Mouse (Mus musculus): ENCODE measurements around the gene Emg1.
"Not testable (repeated sequence)": the region's sequence is repeated elsewhere in the genome, so short reads cannot be mapped to it uniquely, and the experiment has no call there.

The Emg1 gene

DNA sequence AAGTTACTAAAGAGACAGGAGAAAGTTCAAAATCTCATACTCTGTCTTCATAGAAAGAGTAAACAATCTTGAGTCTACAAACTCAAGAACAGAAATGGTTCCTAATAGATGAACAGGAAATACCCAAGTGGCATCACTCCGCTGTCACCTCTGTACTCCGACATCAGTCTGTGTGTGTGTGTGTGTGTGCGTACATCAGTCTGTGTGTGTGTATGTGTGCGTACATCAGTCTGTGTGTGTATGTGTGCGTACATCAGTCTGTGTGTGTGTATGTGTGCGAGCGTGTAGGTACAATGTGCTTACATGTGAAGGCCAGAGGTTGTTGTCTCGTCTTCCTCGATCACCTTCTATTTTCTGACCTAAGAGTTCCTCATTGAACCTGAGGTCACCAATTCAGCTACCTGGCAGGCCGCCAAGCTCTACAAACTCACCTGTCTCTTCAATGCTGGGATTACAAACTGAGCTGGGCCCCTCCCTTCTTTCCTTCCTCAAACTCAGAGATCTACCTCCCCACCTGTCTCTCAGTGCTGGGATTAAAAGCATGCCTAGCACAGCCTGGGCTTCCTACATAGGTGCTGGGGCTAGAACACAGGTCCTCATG, 3.6 kb downstream of the Emg1 start:
- DNase-seq (ENCODE audit: low spot score in 2 of 2) = no peak

DNA sequence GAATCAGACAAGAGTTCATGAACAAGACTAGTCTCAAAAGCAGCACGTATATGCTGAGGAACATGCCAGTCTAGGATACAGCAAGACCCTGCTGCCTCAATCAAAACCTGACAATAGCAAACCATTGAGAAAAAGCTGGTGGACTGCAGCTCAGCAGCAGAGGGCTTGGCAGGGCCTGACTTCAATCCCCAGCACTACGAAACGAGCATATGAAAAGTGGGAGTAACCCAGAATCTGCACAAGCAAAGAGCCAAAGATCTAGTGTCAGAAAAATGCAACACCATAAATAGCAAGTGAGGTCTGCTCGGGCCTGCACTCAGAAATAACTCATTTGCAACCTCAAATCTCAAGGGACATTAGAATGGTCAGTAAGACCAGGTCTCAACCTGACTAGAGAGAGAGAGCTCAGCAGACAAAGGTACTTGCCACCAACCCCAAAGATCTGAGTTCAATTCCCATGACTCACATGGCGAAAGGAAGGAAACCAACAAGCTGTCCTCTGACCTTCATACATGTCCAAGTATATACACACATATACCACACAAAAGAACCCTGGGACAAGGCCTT, 5.8 kb downstream of the Emg1 start:
- DNase-seq (ENCODE audit: low spot score in 2 of 2) = no peak

DNA sequence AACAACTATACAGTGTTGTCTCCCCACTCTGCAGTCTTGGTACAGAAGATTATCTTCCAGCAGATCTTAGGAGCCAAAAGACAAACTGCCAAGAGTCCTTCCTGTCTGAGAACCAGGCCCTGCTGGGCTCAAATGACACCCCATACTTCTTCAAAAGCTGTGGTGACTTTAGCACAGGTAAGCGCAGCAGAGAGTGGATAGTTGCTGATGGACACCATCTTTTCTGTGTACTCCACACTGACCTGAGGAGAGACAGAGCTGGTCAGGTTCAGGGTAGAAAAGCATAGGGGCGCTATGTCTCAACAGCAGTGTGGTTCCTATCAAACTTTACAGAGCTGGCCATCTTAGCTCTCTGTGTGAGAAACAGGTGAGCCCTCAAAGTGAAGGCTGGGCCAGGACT, 7.6 kb downstream of the Emg1 start:
- no peak for DNase-seq (ENCODE audit: low spot score in 2 of 2)

DNA sequence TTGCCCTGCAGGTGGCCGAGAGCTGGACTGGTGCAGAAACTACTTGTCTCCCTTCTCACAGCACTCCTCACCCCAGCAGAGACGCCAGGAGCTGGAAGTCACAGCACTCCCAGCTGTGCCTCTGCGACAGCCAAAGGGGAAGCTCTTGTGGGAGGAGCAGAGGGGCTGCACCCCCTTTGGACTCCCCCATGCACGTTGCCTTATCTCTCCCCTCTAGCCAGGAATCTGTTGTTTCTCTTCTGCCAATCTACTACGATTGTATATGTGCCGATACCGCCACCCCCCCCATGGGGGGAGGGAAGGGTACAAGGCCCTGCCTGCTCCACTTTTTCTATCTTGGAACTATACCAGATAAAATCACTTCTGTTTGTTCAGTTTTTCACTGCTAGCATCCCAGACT, 8.2 kb downstream of the Emg1 start:
- DNase-seq (ENCODE audit: low spot score in 2 of 2) = no peak

DNA sequence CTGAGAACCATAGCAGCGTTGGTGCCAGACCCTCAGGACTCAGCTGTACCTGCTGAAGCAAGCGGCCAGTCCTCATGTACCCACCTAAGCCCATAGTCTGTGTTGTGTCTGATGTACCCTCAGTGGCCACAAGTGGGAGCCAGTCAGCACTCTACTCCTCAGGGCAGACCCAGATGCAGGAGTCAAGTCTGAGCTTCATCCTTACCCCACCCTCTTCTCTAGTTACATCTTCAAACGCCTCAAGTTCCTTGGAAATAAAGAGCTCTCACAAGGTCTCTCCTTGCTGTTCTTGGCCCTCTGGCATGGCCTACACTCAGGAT, 9.2 kb downstream of the Emg1 start:
- peak; percentile 53 to 60 for DNase-seq (ENCODE audit: low spot score in 2 of 2)

DNA sequence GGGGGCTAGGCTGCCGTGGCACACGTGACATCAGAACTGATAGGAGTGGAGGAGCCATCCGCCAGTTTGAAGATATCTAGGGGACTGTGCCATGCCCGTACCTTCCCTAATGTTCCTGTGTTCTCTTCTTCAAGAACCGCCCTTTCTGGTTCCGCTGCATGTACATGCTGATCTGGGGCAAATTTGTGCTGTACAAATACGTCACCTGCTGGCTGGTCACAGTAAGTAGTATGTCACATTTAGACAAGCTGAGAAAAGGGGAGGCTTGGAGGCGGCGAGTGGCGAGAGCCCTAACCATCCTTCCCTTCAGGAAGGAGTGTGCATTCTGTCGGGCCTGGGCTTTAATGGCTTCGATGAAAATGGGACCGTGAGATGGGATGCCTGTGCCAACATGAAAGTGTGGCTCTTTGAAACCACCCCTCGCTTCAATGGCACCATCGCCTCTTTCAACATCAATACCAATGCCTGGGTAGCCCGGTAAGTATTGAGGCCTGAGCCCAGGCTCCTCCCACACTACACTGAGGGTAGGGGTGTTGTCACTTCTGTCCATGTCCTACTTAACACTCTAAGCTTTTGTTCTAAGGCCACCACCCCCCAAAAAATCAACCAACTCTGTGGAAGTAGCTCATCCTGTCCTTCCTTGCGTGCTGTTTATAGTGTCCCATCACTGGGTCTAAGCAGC, 9.7 kb downstream of the Emg1 start:
- no peak for DNase-seq (ENCODE audit: low spot score in 2 of 2)

DNA sequence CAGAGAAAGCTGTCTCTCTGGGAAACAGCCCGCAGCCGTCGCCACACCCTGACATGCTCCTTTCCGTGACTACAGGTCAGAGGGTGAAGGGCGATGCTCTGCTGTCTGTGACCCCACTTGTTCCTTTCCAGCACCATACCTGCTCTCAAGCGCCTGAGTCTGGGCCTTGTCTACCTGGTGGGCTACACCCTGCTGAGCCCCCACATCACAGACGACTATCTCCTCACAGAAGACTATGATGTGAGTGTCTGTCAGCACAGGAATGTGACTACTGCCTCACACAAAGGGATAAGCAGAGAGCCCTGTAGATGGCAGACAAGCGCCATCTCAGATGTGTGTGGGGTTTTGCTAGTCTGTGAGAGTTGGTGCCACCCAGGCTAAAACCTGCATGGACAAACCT, 10.6 kb downstream of the Emg1 start:
- no peak for DNase-seq (ENCODE audit: low spot score in 2 of 2)

DNA sequence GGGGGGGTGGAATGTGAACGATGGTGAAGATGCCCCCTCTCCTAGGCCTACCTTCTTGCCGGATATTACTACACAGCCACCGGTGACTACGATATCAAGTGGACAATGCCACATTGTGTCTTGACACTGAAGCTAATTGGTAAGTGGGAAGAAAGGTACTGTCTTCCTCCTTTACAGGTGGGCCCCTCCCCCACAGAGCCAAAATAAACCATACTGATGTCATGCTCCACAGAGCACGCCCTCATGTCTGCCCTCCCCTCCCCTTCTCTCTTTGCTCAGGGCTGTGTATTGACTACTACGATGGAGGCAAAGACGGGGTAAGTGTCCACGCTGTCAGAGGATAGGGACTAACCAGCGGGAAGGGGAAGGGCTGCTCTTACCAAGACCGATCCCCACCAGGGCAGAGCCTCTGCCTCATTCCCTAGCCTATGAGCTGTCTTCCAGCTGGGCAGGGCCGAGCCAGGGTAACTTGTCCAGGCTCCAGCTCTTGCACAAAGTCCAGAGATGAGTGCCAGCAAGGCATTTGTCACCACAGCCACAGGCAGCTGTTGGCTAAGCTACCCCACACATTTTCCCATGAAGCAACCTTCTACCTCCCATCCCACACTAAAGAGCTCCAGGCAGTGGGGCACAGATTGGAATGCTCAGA, 11.9 kb downstream of the Emg1 start:
- DNase-seq (ENCODE audit: low spot score in 2 of 2) = peak; percentile 72 to 85

DNA sequence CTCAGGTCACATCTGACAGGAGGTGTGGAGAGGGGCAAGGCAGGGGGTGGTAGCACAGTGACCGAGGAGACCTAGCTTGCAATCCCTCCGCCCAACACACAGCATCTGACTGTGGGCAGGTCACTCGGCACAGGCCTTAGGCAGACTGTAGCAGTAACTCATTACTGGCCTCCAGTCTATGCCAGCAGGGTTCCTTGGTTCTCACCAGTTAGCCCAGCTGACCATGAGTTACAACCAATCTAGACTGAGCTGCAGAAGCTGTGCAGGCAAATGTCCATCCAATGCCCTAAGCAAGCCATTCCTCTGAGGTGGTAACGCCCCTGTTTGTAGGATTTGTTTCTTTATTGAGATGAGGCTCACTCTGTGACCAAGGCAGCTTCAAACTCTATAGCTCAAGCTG, 12.6 kb downstream of the Emg1 start:
- DNase-seq (ENCODE audit: low spot score in 2 of 2) = no peak

DNA sequence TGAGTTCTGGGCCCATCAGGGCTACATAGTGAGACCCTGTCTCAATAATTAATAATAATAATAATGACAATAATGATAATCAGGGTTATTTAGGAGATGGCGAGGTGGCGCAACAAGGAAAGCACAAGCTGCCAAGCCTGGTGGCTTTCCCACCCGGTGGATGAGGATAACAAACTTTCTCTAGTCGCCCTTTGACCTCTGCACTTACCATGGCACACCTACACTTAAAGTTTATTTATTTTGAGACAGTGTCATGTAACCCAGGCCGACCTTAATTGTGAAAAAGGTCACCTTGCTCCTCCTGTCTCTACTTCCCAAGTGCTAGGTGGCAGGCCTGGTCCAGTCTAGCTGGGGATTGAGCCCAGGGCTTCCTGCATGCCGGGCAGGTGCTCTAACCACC, 13.2 kb downstream of the Emg1 start:
- DNase-seq (ENCODE audit: low spot score in 2 of 2) = no peak

DNA sequence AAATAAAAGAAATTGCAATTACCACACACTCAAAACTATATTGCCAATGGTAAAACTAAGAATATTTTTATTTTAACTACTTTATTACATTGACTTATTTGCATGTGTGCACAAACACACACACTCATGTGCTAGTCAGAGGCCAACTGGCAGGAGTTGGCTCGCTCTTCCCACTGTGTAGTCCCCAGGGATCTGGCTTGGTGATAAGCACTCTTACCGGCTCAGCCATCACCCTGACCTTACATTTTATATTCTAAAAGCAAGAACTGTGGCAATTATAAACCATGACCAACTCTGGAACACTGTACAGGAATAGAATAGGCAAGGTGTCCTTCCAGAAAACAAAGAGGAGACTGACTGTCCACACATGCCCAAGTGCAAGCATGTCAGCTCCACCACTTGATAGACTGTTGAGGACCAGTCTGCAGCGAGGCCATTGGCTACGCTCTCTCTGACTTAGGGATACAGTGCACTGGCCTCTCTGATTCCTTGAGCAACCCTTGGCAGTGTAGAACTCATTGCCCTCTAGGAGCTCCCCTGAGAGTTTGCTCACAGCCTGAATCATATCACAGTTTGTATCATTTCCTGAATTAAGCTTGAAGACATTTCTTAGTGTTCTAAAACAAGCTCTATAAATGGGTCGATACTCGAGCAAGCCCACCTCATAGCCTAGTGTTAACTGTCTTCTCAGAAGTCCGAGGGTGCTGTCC, 15.4 kb downstream of the Emg1 start:
- peak in 1 of 2 experiments; percentile 11 for DNase-seq (ENCODE audit: low spot score in 2 of 2)

DNA sequence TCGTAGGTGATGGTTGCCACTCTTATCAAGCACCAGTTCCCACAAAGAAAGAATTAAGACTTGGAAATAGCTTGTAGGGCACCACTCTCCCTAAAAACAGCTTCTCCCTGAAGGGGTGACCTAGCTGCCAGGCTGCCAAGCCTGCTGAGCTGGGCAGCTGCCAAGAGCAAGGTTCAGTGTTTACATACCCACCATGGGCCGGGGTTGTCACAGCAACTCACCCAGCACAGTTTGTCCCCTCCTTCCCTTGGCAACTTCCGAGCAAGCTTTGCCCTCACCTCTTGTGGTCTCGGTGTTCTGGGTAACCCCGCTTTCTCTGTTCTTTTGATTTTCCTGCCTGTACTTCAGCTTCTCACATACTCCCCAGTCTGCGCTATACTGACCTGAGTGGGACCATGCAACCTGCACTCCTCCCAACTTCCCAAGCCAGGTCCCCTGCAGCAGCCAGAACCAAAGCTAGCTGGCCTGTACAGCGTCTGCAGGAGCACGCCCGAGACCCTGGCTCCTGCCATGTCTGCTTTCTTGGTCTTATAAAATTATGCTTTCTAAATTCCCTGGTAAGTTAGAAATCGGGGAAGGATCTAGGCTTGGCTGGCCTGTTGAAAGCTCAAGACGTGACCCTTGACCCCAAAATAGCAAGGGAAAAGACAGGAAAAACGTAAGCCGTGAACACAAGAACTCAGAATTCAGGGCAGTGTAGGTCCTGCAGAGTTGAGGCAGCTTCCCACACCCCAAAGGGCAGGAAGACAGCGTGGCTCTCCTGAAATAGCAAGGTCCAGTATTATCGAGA, 17.6 kb downstream of the Emg1 start:
- peak; percentile 71 to 80 for DNase-seq (ENCODE audit: low spot score in 2 of 2)

DNA sequence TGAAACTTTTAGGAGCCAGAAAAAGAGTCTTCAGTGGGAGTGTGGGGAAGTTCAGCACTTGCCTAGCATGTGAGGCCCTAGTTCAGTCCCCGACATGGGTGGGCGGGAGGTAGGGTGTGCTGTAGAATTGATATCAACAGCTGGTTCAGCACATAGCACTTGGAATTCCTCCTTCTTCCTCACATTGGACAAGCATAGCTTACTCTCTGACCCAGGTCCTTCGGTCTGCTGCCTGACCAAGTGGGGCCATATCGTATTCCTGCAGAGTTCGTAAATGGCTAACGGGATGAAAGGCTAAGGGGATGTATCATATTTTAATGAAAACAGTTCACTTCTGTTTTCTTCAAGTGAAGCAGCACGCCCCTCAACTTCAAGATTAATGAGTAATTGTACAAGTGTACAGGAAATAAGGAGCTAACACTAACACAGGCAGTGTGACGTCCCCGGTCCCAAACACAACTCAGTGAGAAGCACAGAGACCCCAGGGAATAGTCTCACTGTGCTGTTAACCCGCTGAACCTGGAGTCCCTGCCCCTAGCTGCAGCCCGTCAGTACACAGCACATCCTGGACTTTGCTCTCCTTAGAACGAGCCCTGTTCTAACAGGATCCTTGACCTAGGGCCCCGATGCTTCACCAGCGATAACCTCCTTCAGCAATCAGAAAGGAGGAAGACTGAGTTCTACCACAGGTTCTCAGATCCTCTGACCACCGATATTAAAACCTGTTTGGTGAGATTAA, 18.6 kb downstream of the Emg1 start:
- DNase-seq (ENCODE audit: low spot score in 2 of 2) = no peak

DNA sequence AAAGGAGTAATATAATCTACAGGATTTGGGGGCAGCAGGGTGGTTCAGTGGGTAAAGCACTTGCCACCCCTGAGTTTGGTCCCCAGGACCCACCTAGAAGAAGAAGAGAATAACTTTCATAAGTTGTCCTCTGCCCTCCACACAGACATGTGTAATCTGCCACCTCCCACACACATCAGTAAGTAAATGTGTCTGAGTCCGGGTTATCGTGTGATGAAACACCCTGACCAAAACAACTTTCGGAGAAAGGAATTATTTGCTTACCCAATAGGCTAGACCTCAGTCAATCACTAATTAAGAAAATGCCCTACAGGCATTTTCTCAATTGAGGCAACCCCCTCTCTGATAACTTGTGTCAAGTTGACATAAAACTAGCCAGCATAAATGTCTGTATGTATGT, 21.5 kb downstream of the Emg1 start:
- DNase-seq (ENCODE audit: low spot score in 2 of 2) = no peak

DNA sequence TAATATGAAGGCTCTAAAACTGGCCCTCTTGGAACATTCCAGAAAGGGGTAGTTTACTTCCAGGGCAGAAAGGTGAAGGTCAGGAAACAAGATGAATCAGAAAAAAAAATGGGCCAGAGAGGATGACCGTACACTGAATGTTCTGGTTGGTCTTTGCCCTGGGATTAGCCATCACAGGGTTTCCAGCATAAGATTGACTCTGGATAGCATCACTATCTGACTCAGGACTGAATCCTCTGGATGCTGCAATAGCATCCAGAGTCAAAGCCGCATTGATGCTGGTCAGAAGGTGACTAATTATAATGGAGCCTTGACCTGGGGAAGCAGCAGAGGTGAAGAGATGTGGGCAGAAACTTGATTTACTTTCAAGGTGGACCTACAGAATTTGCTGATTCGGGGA, 23.0 kb downstream of the Emg1 start:
- no peak for DNase-seq (ENCODE audit: low spot score in 2 of 2)

DNA sequence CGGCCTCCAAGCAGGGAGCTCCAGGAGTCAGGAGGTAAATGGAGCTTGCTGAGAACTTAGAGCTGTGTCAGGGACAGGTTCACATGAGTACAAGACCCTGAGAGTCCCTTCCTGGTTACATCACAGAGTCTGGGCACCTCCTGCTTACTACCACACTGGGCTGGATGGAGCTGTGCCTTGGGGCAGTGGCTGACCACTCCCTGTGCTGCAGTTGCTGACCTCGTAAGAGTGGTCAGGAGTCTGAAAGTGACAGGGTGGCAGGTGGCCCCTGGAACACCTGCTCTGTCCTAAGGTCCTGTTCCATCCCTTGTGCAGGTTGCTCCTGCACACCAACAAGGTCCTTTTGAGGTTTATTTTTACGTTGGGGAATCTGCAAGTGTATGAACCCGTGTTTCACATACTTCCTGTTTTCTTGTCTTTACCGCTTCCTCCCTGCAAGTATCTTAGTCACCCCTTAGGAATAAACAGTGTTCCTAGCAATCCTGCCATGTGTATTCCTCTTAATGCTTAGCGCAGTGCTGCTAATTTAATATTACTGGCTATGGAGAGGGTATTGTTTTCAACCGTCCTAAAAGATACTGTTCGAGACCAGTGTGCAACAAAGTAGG, 23.7 kb downstream of the Emg1 start:
- no peak for DNase-seq (ENCODE audit: low spot score in 2 of 2)

DNA sequence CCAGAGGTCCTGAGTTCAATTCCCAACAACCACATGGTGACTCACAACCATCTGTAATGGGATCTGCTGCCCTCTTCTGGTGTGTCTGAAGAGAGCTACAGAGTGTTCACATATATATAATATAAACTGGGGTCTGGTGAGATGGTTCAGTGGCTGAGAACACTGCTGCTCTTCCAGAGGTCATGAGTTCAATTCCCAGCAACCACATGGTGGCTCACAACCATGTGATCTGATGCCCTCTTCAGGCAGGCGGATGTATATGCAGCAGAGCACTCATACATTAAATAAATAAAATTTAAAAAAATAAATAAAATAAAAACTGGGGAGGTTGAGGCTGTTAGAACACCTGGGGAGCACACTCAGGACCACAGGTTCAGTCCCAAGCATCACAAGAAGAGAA, 25.3 kb downstream of the Emg1 start:
- DNase-seq (ENCODE audit: low spot score in 2 of 2) = not testable (repeated sequence)

DNA sequence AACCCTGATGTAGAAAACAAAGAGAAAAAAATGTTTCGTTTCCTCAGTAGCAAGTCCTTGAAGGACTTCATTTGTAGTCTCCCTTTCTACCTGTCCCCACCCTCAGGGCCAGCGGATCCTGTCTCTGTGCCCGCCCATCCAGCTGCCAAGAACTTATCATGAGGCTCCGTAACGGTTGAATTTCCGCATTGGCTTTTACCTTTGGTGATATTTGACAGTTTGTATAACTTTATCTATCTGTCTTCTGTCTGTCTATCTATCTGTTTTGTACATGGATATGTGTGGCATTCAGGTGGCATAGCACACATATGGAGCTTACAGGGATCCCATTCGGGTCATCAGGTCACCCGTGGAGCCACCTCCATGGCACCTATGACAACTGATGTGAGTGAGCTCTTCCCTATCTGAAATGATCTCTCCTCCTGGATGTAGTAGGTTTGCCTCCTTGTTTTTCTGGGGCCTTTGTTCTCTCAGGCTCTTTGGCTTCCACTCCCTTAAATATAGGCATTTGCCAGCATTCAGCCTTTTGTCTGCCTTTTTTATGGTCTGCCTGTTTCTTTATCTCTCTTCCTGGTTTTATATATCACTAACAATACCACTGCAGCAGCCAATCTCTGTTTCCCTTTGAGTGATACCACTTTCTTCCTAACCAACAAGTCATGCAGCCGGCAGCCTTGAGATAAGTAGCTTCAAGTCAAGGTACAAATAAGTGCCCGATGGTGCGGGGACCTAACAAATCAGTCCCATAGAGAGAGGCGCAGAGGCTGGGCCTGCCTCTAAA, 26.2 kb downstream of the Emg1 start:
- DNase-seq (ENCODE audit: low spot score in 2 of 2) = no peak

DNA sequence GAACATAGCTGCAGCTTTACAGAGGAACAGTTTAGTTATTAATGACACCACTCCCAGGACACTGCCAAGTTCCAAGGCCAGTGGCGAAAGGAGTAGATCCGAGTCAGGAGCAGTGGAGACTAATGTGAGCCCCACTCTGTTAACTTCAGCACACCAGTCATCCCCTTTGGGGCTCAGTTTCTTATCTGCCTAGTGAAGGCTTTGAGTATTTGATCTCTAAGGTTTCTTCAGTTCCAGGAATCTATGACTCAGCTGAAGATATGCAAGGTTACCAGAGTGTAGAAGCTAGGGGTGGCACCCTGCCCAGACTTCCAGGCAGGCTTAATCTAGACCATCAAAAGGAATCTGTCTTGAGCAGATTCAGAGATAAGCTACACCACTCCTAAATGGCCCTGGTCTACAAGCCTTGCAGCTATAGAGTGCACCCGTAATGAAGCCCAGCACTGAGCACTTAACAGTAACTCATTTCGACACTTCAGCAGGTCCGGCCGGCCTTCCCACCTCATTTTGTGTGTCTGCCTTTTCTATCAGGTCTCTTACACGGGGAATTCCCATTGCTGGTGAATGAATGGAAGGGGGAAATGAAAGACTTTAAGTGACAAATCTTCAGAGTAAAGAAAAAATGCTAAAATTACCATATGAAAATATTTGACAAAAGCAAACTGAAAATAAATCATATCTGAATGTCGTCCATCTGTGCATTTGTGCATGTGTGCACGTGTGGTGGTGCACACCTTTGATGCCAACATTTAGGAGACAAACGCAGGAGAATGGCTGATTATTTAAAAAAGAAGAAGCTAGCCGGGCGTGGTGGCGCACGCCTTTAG, 28.2 kb downstream of the Emg1 start:
- no peak for DNase-seq (ENCODE audit: low spot score in 2 of 2)
